Mouse (Mus musculus) CH12F3 (cell line): ENCODE measurements around the gene Trim54.

Experiments
- in situ Hi-C: fragments of 300-500 bp; cut with MboI; formaldehyde crosslinking; loops from 2 replicates; pipeline ENCODE4 v1.14.3; 2020; ENCODE audit warnings: low sequenced_read_pairs

Trim54 gene

DNA sequence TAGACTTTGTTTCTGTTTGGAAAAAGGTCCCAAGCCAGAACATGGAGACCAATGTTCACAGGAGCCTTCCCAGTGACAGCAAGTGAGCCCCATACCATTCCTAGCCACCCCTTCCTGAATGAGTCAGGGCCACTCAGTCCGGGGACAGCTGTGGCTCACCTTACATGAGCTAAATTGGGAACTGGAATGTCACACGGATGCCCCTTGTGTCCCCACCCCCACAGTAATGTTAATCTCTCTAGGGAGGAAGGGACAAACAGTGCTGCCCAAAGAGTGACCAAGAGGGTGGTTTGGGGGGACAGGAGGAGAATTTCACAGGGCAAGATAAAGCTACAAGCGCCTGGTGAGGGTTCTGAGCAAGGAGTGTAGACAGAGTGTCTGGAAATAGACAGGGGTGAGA, at the start of gene Trim54:
TSS of gene Trim54 (plus strand) at position 359 of the 400 bp plus-strand sequence.
- in situ Hi-C loops = no loop called here

DNA sequence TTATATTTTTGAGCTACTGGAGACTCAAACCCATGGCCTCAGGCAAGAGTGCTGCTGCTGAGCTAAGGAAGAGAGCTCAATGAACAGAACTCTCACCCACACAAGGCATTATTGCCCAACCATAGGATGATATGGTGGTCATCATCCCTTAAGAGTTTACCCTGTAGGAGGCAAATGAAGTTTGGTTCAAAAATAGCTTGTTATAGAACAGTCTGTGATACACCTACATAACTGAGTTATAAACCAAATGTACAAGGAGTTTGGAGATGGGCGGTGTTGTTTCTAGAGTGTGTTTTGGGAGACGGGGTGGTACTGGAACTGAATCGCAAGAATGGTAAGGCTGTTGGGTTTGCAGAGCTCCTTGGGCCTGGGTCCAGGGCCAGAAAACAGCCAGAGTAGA, 46.7 kb upstream of the Trim54 start:
- in situ Hi-C loops = no loop called here

DNA sequence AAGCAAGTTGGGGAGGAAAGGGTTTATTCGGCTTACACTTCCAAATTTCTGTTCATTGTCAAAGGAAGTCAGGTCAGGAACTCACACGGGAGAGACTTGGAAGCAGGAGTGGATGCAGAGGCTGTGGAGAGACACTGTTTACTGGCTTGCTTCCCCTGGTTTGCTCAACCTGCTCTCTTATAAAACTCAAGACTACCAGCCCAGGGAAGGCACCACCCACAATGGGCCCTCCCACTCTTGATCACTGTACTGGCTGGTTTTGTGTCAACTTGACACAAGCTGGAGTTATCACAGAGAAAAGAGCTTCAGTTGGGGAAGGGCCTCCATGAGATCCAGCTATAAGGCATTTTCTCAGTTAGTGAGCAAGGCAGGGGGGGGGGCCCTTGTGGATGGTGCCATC, 45.5 kb upstream of the Trim54 start:
- in situ Hi-C loops = no loop called here

DNA sequence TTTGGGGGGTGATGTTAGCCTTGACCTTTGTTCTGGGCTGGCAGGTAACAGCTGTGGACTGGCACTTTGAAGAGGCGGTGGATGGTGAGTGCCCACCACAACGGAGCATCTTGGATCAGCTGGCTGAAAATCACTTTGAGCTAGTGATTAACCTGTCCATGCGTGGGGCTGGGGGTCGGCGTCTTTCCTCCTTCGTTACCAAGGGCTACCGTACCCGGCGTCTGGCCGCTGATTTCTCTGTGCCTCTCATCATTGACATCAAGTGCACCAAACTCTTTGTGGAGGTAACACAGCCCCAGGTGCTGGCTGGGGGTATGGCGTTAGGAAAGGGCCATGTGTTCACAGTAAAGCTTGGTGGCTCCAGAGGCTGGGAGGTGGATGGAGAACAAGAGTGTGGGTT, 44.7 kb upstream of the Trim54 start:
- in situ Hi-C loops = no loop called here

DNA sequence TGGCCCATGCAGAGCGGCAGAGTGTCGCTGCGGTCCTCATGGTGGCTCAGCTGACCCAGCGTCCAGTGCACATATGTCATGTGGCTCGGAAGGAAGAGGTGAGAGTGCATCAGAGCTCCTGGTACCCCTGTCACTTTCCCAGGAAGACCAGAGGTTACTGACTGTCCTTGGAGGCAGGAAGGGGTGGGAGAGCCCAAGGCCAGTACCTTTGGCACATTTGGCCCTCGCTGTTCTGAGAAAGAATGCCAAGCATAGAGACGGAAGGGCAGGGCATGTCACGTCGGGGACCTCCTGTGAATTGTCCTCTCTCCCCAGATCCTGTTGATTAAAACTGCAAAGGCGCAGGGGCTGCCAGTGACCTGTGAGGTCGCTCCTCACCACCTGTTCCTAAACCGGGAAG, 43.3 kb upstream of the Trim54 start:
- in situ Hi-C loops = no loop called here

DNA sequence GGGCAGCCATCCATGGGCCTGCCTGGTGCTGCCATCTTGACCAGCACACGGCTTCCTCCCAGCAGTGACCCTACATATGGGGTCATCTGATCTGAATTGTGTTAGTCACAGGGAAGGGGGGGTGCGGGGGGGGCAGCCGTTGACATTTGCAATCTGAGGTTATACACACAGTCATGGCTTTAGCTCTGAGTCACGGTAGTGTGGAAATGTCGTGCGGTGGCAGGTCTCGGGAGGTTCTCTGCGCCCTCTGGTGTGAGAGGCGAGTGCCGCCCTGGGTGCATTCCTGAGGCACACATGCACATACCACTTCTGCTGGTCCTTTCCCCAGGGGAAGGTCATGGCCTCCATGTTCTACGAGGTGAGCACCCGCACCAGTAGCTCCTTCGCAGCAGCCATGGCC, 40.2 kb upstream of the Trim54 start:
- in situ Hi-C loops = no loop called here

DNA sequence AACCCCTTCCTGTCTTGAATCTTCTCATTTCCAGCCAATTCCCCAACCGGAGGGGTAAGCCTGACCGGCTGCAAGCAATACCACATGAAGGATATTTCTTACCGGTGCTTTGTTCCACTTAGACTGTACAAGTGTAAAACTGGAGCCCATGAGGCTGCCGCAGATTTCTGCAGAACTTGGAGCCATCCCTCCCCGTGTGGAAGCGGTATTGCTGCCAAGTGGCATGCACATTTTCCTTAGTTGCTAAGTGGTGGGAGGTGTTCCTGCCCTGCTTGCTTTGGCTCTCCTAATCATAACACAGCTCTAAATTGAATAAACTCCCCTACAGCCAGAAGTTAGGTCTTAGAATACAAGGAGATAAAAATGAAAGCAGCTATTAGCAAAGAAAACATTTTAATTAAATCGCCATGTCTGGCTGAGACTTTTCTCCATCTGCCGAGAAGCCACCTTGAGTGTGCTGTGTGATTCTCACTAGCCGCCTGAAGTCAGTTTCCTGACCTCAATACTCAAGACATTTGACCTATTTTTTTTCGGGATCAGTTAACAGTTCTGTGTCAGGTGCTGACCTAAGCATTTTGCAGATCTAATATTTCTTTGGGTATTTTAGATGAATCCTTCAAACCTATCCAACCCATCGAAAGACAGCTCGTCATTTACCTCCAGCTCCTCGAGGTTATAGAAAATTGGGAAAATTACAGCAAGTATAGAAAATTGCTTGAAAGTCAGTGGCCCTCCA, 36.3 kb upstream of the Trim54 start:
- in situ Hi-C loops = no loop called here

DNA sequence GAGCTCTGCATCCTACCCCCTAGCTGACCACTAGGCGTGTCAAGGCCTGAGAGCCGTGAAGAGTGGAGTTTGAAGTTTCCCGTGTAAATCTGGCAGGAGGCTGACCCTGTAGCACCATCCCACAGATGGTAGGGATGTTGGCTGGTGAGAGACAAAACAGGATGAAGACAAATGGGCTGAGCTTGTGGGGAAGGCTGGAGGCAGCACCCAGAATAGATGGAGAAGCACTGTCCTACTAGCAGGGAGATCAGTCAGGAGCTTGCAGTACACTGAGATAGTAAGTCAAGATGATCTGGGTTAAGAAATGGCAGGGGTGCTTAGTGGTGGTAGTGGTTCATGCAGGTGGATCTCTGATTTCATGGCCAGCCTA, 35.7 kb upstream of the Trim54 start:
- in situ Hi-C loops = no loop called here

DNA sequence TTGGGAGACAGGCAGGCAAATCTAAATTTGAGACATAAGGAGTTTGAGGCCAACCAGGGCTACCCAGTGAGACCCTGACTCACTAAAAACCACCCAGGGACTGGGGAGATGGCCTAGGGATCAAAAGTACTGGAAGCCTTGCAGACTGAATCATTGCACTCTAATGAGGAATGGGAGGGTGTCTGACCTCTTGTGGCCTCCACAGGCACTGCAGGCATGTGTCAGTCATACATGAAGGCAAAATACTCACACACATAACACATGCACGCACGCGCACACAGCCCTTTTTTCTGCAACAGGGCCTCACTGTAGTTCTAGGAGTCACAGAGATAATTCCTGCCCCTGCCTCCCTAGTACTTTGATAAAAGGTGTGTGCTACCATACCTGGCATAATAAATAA, 35.1 kb upstream of the Trim54 start:
- in situ Hi-C loops = no loop called here

DNA sequence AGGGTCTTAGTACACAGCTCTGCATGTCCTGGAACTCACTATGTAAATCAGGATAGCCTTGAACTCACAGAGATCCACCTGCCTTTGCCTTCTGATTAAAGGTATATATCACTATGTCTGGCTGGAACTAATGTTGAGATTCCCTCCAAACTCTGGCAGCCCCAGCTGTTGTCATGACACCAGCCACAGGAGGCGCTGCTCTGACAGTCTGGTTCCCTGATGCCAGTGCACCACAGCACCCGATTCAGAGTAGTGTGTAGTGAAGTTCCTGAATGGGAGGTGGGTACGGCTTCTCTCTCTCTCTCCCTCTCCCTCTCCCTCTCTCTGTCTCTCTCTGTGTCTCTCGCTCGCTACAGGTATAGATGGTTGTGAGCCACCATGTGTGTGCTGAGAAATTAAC, 34.2 kb upstream of the Trim54 start:
- in situ Hi-C loops = no loop called here

DNA sequence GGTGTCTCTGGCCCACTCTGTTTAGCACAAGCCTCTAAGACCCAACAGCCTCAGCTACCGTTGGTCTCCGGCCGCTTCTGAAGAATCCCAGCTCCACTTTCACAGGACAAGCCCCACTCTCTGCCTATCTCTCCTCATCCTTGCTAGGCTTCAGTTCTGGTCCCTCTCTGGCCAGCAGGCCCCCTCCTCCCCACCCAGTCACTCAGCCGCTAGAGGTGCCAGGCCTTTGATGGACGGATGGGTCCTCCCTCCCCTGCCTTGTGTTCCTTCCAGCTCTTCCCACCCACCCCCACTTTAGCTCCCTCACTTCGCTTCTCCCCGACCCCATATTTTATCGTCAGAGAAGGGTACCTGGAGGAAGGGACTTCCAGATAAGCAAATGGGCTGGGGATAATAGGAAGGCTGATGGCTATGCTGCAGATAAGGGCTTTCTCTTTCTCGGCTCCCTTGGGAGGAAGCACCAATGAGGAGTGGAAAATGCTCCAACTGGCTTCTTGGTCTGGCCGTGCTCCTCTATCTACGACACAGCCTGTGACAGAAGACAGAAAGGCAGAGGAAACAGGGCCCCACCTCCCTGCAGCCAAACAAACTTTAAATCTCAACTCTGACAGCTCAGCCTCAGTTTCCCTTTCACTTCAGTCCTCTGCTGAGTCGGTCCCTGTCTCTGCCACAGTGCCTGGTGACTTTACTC, 33.4 kb upstream of the Trim54 start:
- in situ Hi-C loops = no loop called here

DNA sequence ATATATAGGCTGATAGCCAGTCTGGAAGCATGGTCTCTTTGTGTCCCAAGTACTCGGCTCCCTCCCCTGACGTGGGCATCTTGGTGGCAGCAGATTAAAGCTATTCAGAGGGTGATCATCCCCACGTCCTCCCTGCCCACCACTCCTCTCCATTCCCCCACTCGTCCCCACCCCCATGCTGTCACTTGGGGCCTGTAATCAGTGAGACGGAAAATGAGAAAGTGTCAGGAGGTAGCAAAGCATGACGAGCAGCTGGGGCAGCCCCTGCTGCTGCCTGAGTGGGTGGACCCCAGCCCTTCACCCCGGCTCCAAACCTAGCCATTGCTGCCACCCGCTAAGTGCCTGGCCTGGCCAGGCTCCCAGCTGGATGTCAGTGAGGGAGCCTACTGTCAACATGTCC, 32.6 kb upstream of the Trim54 start:
- in situ Hi-C loops = no loop called here

DNA sequence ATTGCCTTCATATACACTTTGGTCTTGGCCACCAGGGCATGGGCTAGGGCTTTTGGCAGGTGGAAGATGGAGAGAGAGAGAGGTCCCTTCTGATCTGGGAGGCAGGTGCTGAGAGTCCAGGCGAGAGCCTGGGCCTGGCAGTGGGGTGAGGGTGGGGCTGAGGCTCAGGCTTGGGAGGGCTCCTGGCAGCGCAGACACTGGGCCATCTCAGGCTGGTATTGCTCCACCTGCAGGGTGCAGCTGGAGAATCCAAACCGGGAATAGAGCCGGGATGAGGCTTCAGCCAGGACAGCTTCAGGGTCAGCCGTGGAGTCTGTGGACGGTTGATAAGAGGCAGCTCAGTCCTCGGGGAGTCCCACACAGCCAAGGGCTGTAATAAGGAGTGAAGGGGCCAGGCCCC, 29.9 kb upstream of the Trim54 start:
- in situ Hi-C loops = no loop called here

DNA sequence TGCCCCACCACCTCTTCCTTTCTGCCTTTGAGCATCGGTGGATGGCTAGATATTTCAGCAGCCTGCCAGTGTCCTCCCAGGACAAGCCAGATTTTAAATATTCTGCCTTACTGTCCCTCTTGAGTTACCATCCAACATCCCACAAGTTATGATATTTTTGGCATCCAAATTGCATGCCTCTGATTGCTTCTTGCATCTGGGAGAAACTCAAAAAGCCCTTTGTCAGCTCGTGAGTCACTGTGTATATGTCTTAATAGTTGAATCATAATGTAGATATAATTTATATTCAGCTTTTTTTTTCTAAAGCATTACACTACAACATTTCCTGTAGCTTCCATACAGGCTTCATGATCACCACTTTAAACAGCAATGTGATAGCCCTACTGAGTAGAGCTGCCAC, 29.4 kb upstream of the Trim54 start:
- in situ Hi-C loops = no loop called here

DNA sequence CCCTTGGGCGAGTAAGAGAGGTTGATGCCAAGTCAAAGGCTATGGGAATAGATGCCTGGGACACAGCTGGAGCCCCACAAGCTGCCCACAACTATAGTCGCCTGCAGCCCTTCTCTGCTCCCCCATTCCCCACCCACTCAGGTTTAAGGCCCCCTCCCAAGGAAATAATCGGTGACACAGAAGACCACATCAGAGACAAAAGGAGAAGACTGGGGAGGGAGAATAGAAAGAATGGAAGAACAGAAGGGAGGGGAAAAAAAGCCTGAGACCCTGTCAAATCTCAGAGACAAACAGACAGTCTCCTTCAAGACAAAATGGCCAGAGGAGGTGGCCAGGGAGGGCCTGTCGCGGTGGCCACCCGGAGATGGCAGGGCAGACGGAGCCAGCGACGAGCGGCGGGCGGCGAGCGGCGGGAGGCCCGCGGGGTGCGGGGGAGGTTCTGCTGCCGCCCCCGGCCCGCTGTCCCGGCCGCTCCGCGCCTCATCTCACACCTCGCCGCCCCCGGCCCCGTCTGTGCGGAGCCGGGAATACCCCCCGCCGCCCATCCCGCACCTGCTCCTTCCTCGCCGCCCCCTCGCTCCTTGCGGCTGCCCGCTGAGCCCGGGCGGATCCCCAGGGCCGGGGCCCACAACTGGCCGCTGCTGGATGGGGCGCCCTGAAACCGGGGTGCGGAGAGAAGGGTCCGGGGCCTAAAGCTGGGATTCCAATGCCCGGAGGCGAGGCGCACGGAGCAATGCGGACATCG, 24.1 kb upstream of the Trim54 start:
- in situ Hi-C loops = no loop called here

DNA sequence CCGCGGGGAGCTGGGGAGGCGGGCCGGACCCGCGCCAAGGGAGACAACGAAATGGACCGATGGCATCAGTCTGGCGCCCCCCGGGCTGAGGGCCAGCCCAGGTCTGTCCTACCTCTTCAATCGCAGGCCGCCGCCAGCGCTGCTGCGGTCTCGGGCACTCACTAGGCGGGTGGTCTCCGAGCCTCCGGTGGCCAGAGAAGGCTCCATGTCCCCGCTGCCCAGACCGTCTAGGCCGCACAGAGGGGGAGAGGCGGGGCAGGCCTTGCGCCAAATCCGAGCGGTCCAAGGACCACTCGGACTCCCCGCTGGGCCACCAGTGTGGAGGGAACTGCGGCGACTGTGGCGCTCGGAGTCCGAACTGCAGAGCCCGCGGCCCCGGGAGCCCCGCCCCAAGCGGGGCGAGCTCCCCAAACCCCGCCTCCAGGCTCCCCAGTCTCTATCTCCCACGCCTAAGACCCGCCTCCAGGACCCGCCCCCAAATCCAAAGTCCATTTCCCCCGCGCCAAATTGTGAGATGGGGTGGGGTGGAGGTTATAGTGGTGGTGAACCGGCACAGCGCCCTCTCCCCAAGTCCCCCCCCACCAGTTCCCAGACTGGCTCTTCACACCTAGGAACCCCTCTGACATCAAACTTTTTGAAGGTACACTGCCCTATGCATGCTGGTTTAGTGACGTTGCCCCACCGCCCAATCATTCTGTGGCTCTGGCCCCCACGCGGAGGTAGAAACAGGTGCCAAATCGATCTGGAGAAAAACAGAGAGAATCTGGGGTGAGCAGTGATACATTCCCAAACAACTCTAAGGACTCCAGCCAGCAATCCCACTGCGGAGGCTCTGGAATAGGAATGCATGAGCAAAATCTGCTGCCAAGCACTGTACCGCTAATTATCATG, 23.1 kb upstream of the Trim54 start:
- in situ Hi-C loops = no loop called here

DNA sequence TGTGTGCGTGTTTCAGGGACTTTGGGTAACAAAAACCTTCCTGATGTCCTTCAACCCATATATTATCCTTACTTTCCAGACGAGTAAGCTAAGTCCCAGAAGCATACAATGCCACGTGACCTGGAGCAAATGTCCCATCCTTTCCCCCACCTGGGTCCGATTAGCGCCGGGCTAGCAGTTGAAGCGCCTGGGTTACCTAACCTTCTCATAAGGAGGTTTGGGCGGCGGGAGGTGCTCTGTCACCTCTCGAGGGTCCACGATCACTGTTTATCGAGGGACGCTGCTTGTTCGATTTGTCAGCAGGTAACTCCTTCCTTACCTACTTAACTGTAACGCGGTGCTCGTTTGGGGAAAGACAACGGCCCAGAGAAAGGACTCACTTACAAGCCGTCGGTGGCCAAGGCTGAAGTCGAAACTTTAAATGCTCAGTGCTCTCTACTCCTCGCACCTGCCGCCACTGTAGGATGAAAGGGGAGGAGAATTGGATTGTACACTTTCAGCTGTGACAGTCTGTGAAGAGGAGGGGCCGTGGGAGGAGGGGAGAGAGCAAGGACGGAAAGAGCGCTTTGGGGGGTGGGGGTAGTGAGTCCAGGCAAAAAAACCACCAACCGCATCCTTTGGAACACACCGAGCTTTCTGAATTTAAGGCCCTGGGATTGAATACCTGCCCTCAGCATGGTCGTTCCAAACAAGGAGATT, 22.3 kb upstream of the Trim54 start:
- in situ Hi-C loops = no loop called here

DNA sequence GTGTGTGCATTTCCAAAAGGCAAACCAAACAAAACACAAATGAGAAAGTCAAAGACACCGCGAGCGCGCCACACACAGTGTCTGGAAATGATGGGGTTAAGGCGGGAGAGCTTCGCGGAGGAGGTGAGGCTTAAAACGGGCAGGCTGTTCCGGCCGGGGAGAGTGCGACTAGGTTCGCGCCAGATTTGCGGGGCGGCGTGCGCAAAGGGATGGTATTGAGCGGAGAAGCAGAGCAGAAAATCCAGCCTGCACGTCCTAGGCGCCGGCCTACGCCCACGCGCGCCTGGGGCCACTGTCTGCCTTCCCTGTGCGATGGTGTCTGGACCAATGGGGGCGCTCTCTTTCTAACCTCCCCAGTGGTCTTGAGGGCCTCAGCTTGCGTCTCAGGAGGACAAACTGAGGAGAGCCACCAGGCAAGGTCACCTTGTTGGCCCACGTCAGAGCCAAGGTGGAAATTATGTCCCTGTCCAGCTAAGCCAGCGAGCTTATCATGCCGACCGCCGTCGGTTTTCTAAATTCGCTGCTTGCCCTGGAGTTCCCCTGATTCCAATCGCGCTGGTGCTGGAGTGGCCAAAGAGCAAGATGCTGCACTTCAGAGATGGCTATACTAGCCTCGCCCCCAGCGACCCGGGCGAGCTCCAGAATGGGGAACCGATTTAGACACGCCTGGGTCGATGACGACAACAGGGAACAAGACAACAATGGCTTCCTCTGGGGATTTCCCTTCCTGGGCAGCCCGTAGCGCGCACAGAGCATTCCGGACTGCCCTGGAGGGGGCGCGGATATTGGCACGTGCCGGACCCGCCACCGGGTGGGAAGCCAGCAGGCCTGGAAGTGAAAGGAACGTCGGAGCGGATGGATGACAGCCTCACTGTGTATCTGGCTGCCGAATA, 21.5 kb upstream of the Trim54 start:
- in situ Hi-C loops = no loop called here

DNA sequence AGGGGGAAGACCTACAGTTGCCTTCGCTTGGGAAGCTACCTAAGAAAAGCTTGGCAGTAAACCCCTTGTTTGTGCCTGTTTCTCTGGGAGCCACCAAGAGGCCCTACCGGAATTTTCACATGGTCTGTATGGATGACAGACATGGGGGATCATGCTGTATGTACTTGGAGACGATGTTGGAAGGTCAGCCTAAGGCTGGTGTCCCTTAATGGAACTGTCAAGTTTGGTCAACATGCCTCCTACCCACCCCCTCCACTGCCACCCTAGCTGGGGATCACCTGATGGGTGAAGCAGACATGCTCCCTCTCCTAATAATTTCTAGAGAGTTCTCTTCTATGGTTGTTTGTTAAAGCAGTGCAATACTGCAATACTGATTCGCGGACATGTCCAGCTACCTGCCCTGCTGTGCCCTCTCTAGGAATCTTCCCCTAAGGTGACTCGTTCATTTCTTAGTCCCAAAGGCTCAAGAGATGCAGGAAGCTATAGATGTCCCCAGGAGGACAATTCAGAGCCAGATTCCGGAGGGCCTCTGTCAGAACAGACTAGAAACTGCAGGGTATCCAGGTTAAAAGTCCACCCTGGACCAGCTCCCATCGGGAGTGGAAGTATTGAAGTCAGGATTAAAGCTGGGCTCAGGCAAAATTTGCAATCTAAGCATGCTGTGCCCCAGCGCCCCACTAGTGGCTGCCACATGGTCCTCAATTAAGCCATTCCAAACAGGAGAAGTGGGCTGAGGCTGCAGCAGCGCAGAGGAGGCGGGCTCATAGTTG, 20.6 kb upstream of the Trim54 start:
- in situ Hi-C loops = no loop called here
